Mouse (Mus musculus) intestine, postnatal 0 days (tissue): ENCODE data around the gene Adamts12. TPM values are rescaled to one million over a fixed set of nuclear protein-coding genes. Genes with fewer than 3 reads are reported as not detected.

Source experiments
- ATAC-seq: fragments of 200-750 bp; cut with Nextera tagmentation; 2 replicates; pipeline ENCODE4 v1.8.0; 2017; ENCODE audit warnings: mild to moderate bottlenecking, moderate TSS enrichment, moderate library complexity
- H3K27ac ChIP-seq: fragments of 300-500 bp; sonication (generic); 2 replicates; pipeline ENCODE4 v1.5.1; 2014; ENCODE audit warnings: mild to moderate bottlenecking, low read depth, low read length, moderate library complexity
- H3K27me3 ChIP-seq: fragments of 300-500 bp; sonication (generic); replicated peaks from 2 replicates; pipeline ENCODE4 v1.6.1; 2014; ENCODE audit warnings: low read length, mixed read lengths; ENCODE audit not compliant: control insufficient read depth, insufficient read depth
- H3K36me3 ChIP-seq: fragments of 300-500 bp; sonication (generic); 2 replicates; pipeline ENCODE4 v1.6.1; 2014; ENCODE audit warnings: mild to moderate bottlenecking, moderate library complexity; ENCODE audit not compliant: control insufficient read depth, insufficient read depth
- H3K4me1 ChIP-seq: fragments of 300-500 bp; sonication (generic); replicated peaks from 2 replicates; pipeline ENCODE4 v1.6.1; 2014; ENCODE audit warnings: antibody characterized with exemption, low read length, mixed read lengths; ENCODE audit not compliant: control insufficient read depth, insufficient read depth
- H3K4me2 ChIP-seq: fragments of 300-500 bp; sonication (generic); replicated peaks from 2 replicates; pipeline ENCODE4 v1.6.1; 2014; ENCODE audit warnings: low read depth, mild to moderate bottlenecking, moderate library complexity
- H3K4me3 ChIP-seq: fragments of 300-500 bp; sonication (generic); 2 replicates; pipeline ENCODE4 v1.5.1; 2014; ENCODE audit warnings: low read depth, low read length
- H3K9ac ChIP-seq: fragments of 300-500 bp; sonication (generic); 2 replicates; pipeline ENCODE4 v1.6.1; 2014; ENCODE audit warnings: mild to moderate bottlenecking, low read depth, low read length
- H3K9me3 ChIP-seq: fragments of 300-500 bp; sonication (generic); 2 replicates; pipeline ENCODE4 v1.6.1; 2016; ENCODE audit warnings: mixed run types; ENCODE audit not compliant: control insufficient read depth
- CTCF ChIP-seq: sonication (generic); IDR thresholded peaks from 2 replicates; pipeline ENCODE4 v1.5.1; 2016; ENCODE audit warnings: low read depth, mild to moderate bottlenecking, control low read depth, antibody characterized with exemption, moderate library complexity
- WGBS: fragments of 180-500 bp; shearing (Covaris S2); extraction: QIAGEN DNeasy Blood & Tissue Kit; methylation state at CpG from one replicate; pipeline ENCODE4 v1.1.7; 2014; 5-methylcytosine and 5-hydroxymethylcytosine counted together
- polyA plus RNA-seq: library from polyadenylated mRNA; unstranded; fragments of >200 nt; fragmentation: Nextera tagmentation; extraction: Ambion mirVana; gene quantifications from 2 replicates; pipeline ENCODE4 v1.2.1, GENCODE M21; 2015

The Adamts12 gene
- polyA plus RNA-seq, 1 experiment from 2014 or later, result 0.70 TPM

GRCm38 (mm10) chr15:11369572-11369971 is 305.0 kb downstream of the Adamts12 start:
- H3K27me3 ChIP-seq, result no peaks in the 10 kb centered on the region; the same call in 1 of the 2 replicates
- no peak for ATAC-seq
- no peaks in the 10 kb centered on the region for H3K4me1 ChIP-seq
- H3K9me3 ChIP-seq, result no peaks in the 10 kb centered on the region
- TF ChIP-seq CTCF, result no peak
- H3K4me2 ChIP-seq, result no peak overlapping the region
- no peak overlapping the region for H3K9ac ChIP-seq
- 68% methylated on average over 3 of the region's 3 CpGs for WGBS
- H3K4me3 ChIP-seq, result no peak overlapping the region
- no peaks in the 10 kb centered on the region for H3K36me3 ChIP-seq
- H3K27ac ChIP-seq, result no peak overlapping the region

GRCm38 (mm10) chr15:11370477-11371085 is 306.0 kb downstream of the Adamts12 start:
- 62% methylated on average over 7 of the region's 7 CpGs for WGBS
- no peak overlapping the region for H3K4me2 ChIP-seq
- no peak overlapping the region for H3K9ac ChIP-seq
- no peak overlapping the region for H3K27ac ChIP-seq
- ATAC-seq, result no peak
- no peak for TF ChIP-seq CTCF
- no peaks in the 10 kb centered on the region; the same call in 1 of the 2 replicates for H3K27me3 ChIP-seq
- H3K4me3 ChIP-seq, result no peak overlapping the region
- H3K4me1 ChIP-seq, result no peaks in the 10 kb centered on the region; the same call in 1 of the 2 replicates
- no peaks in the 10 kb centered on the region for H3K9me3 ChIP-seq
- H3K36me3 ChIP-seq, result no peaks in the 10 kb centered on the region

GRCm38 (mm10) chr15:11379431-11380086 is 315.0 kb downstream of the Adamts12 start:
- H3K4me2 ChIP-seq, result no peak overlapping the region
- WGBS, result 73% methylated on average over 8 of the region's 8 CpGs
- peaks cover 9% of the 10 kb centered on the region for H3K36me3 ChIP-seq
- no peaks in the 10 kb centered on the region; the same call in 1 of the 2 replicates for H3K4me1 ChIP-seq
- H3K27ac ChIP-seq, result no peak overlapping the region
- no peak for ATAC-seq
- no peaks in the 10 kb centered on the region for H3K9me3 ChIP-seq
- TF ChIP-seq CTCF, result no peak
- no peaks in the 10 kb centered on the region for H3K27me3 ChIP-seq
- H3K9ac ChIP-seq, result no peak overlapping the region
- H3K4me3 ChIP-seq, result no peak overlapping the region

- Histone ChIP-seq H3K4me3 (no peak overlapping the region), H3K4me1 (no peaks in the 10 kb centered on the region; the same call in 1 of the 2 replicates), H3K9me3 (no peaks in the 10 kb centered on the region), H3K36me3 (peaks cover 14% of the 10 kb centered on the region), H3K9ac (no peak overlapping the region), H3K4me2 (no peak overlapping the region), H3K27ac (no peak overlapping the region), H3K27me3 (no peaks in the 10 kb centered on the region)
- 48% methylated on average over 8 of the region's 8 CpGs for WGBS
- ATAC-seq, result peak; percentile 38; the same call in 1 of the 2 replicates
- peak; percentile 83 for TF ChIP-seq CTCF
Observed at GRCm38 (mm10) chr15:11380087-11380530, 315.5 kb downstream of the Adamts12 start.

GRCm38 (mm10) chr15:11380616-11381015 is 316.0 kb downstream of the Adamts12 start:
- Histone ChIP-seq H3K36me3 (peaks cover 17% of the 10 kb centered on the region), H3K4me3 (no peak overlapping the region), H3K27ac (no peak overlapping the region), H3K27me3 (no peaks in the 10 kb centered on the region), H3K4me2 (no peak overlapping the region), H3K9me3 (no peaks in the 10 kb centered on the region), H3K4me1 (no peaks in the 10 kb centered on the region), H3K9ac (no peak overlapping the region)
- WGBS, result 80% methylated on average over 8 of the region's 8 CpGs
- no peak for TF ChIP-seq CTCF
- no peak for ATAC-seq

- no peak overlapping the region for H3K4me2 ChIP-seq
- H3K9me3 ChIP-seq, result no peaks in the 10 kb centered on the region
- H3K4me3 ChIP-seq, result no peak overlapping the region
- H3K4me1 ChIP-seq, result no peaks in the 10 kb centered on the region
- H3K36me3 ChIP-seq, result peaks cover 37% of the 10 kb centered on the region
- H3K27ac ChIP-seq, result no peak overlapping the region
- H3K9ac ChIP-seq, result no peak overlapping the region
- ATAC-seq, result no peak
- 78% methylated on average over 12 of the region's 12 CpGs for WGBS
- H3K27me3 ChIP-seq, result no peaks in the 10 kb centered on the region
- no peak for TF ChIP-seq CTCF
Observed at GRCm38 (mm10) chr15:11382585-11382984, 318.0 kb downstream of the Adamts12 start.
